14 mouse cellular contexts compared by ENCODE assay signal in the genomic region with DNA sequence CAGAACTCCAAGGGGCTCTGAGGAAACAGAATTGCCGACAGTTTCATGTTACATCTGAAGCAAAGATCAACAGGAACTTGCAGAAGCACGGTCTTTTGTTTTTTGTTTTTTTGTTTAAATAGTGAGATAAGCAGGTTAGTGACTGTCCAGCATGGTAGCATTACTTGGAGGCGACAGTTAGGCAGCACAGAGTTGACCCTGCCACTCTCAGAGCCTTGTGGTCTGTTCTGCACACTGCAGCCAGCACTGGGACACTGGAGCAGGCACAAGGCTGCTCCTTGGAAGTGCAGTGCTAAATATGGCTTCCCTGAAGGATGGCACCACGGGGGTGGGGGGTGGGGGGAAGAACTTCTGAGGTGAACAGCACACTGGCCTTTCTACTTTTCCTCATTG. TPM values are rescaled to one million over a fixed set of nuclear protein-coding genes. Genes with fewer than 3 reads are reported as not detected.
DNase-seq lines count a peak whose midpoint lies in the region; ATAC-seq and TF ChIP-seq lines count a peak whose summit lies in the region.
"Had no signal": no experiment of that assay in that cellular context is flagged by ENCODE, and none has a peak within 500 bp of the region (broad histone marks: within the 10 kb centered on the region; RNA-seq: fewer than 3 reads in every experiment).

No protein-coding gene starts in this region.

- ATAC-seq in kidney, embryonic 14.5 days (ENCODE audit: low FRiP score, low TSS enrichment) = no peak
- no peak for ATAC-seq in lung, postnatal 0 days

- peak overlapping the region; percentile 73; the same call in 1 of the 2 replicates for H3K27ac ChIP-seq in heart, embryonic 10.5 days
- H3K27ac ChIP-seq in heart, adult 2 months = no peak overlapping the region
- 0 out of 2 replicates have a peak overlapping the region, but pooled peaks have one; percentile 2 for H3K27ac ChIP-seq in kidney, embryonic 14.5 days (ENCODE audit: low read depth, low read length)
- H3K27ac ChIP-seq in lung, postnatal 0 days (ENCODE audit: low read length) = no peak overlapping the region
- peak overlapping the region; percentile 96 for H3K27ac ChIP-seq in brown adipose tissue, adult 24 weeks (replicated peaks; ENCODE audit: low read depth, low read length)
- H3K27ac ChIP-seq: limb, embryonic 13.5 days had no signal

- H3K4me3 ChIP-seq in heart, embryonic 10.5 days = no peak overlapping the region
- H3K4me3 ChIP-seq in heart, adult 2 months = no peak overlapping the region
- H3K4me3 ChIP-seq in kidney, embryonic 14.5 days (ENCODE audit: low read length) = no peak overlapping the region
- H3K4me3 ChIP-seq in lung, postnatal 0 days (ENCODE audit: low read depth, low read length) = no peak overlapping the region
- no peak overlapping the region for H3K4me3 ChIP-seq in brown adipose tissue, adult 24 weeks (ENCODE audit: insufficient read depth, low read depth, low read length)
- H3K4me3 ChIP-seq: limb, embryonic 13.5 days had no signal

- no peak for TF ChIP-seq EP300 in heart, adult 2 months (IDR thresholded peaks at IDR 0.05; ENCODE audit: insufficient read depth, low read depth, low read length)
- no peak for TF ChIP-seq EP300 in lung, postnatal 0 days (IDR thresholded peaks at IDR 0.05)

- no peaks in the 10 kb centered on the region for H3K79me2 ChIP-seq in heart, adult 2 months (replicated peaks; ENCODE audit: control insufficient read depth, insufficient read depth, low read length)

- no peak overlapping the region for H3K4me2 ChIP-seq in kidney, embryonic 14.5 days (replicated peaks; ENCODE audit: low read depth, low read length)
- no peak overlapping the region for H3K4me2 ChIP-seq in lung, postnatal 0 days (replicated peaks; ENCODE audit: low read depth, low read length)
- H3K4me2 ChIP-seq: limb, embryonic 13.5 days had no signal

- H3K27me3 ChIP-seq in heart, embryonic 10.5 days (ENCODE audit: insufficient read depth, poor library complexity, severe bottlenecking) = no peaks in the 10 kb centered on the region
- H3K27me3 ChIP-seq in heart, adult 2 months (ENCODE audit: control insufficient read depth, insufficient read depth, low read length) = no peaks in the 10 kb centered on the region
- H3K27me3 ChIP-seq in kidney, embryonic 14.5 days (ENCODE audit: control insufficient read depth, insufficient read depth, low read length) = no peaks in the 10 kb centered on the region
- no peaks in the 10 kb centered on the region for H3K27me3 ChIP-seq in lung, postnatal 0 days (replicated peaks; ENCODE audit: insufficient read depth, low read length)
- H3K27me3 ChIP-seq: limb, embryonic 13.5 days had no signal

- peaks cover 15% of the 10 kb centered on the region; the same call in 1 of the 2 replicates for H3K36me3 ChIP-seq in heart, embryonic 10.5 days
- no peaks in the 10 kb centered on the region for H3K36me3 ChIP-seq in heart, adult 2 months (ENCODE audit: control insufficient read depth, insufficient read depth, low read length)
- peaks cover 18% of the 10 kb centered on the region for H3K36me3 ChIP-seq in kidney, embryonic 14.5 days (ENCODE audit: control insufficient read depth, insufficient read depth, low read length)
- H3K36me3 ChIP-seq in lung, postnatal 0 days (ENCODE audit: insufficient read depth, low read length) = no peaks in the 10 kb centered on the region

- peaks cover 46% of the 10 kb centered on the region for H3K4me1 ChIP-seq in heart, embryonic 10.5 days
- peaks cover 6% of the 10 kb centered on the region for H3K4me1 ChIP-seq in heart, adult 2 months (ENCODE audit: control insufficient read depth, insufficient read depth, low read length)
- H3K4me1 ChIP-seq in kidney, embryonic 14.5 days (ENCODE audit: control insufficient read depth, insufficient read depth, low read length) = peaks cover 24% of the 10 kb centered on the region
- no peaks in the 10 kb centered on the region for H3K4me1 ChIP-seq in lung, postnatal 0 days (ENCODE audit: insufficient read depth, low read depth, low read length)
- H3K4me1 ChIP-seq in brown adipose tissue, adult 24 weeks (ENCODE audit: control insufficient read depth, insufficient read depth, insufficient read length, low read length) = peaks cover 16% of the 10 kb centered on the region

- TF ChIP-seq POLR2A in heart, adult 2 months (IDR thresholded peaks at IDR 0.05; ENCODE audit: insufficient read depth, low read depth, low read length) = no peak

- H3K9ac ChIP-seq in heart, adult 2 months (ENCODE audit: low read depth, low read length) = no peak overlapping the region
- H3K9ac ChIP-seq in kidney, embryonic 14.5 days (ENCODE audit: low read depth, low read length) = no peak overlapping the region
- H3K9ac ChIP-seq in lung, postnatal 0 days (replicated peaks; ENCODE audit: low read depth) = no peak overlapping the region
- H3K9ac ChIP-seq: limb, embryonic 13.5 days had no signal

- DNase-seq in heart, embryonic 10.5 days (ENCODE audit: low spot score) = no peak
- no peak for DNase-seq in heart, adult 2 months
- DNase-seq in kidney, adult 8-10 months = no peak
- no peak for DNase-seq in lung, postnatal 0 days (ENCODE audit: low spot score)
- DNase-seq in lung, postnatal 10 days = no peak
- DNase-seq in thymus, adult 18-20 months = no peak
- DNase-seq: adrenal gland, postnatal 36 days; cerebellum, adult 9-10 months; layer of hippocampus, adult 9-11 months; lung, adult 2 months; thymus, adult 2 months had no signal

- no peaks in the 10 kb centered on the region for H3K9me3 ChIP-seq in heart, embryonic 10.5 days
- no peaks in the 10 kb centered on the region for H3K9me3 ChIP-seq in kidney, embryonic 14.5 days (ENCODE audit: control insufficient read depth, low read length)
- no peaks in the 10 kb centered on the region for H3K9me3 ChIP-seq in lung, postnatal 0 days (ENCODE audit: low read length)
- H3K9me3 ChIP-seq: limb, embryonic 13.5 days had no signal

- intact Hi-C loops in heart, adult 2 months (cut with DNase I) = no loop called here

- TF ChIP-seq CTCF in heart, adult 2 months (IDR thresholded peaks at IDR 0.05) = no peak
- peak; percentile 32 for TF ChIP-seq CTCF in lung, postnatal 0 days (IDR thresholded peaks at IDR 0.05)

- 30% methylated on average over 4 of the region's 4 CpGs for WGBS in heart, embryonic 10.5 days
- 40% methylated on average over 4 of the region's 4 CpGs for WGBS in heart, adult 2 months
- 24% methylated on average over 4 of the region's 4 CpGs for WGBS in kidney, embryonic 14.5 days
- WGBS in lung, postnatal 0 days = 19% methylated on average over 4 of the region's 4 CpGs

RNA-seq across cellular contexts. Expression of a gene that starts 7.3 kb away (rescaled TPM):
- polyA plus RNA-seq in heart, embryonic 10.5 days (2016; fragmentation: Nextera tagmentation; extraction: Ambion mirVana) = 5.2 and 10.4 TPM in 2 replicates
- total RNA-seq in heart, adult 2 months (2021) = 10 to 100 TPM; 19.3 to 23.3 TPM
- polyA plus RNA-seq in heart, adult 2 months (2012; rRNA removed) = 15.7 and 19.8 TPM in 2 replicates
- 22.5 and 24.3 TPM in 2 replicates for polyA plus RNA-seq in kidney, embryonic 14.5 days (2014; fragmentation: Nextera tagmentation; extraction: Ambion mirVana)
- 15.6 and 17.5 TPM in 2 replicates for polyA plus RNA-seq in lung, postnatal 0 days (2015; fragmentation: Nextera tagmentation; extraction: Ambion mirVana)
- polyA plus RNA-seq in brown adipose tissue, adult 24 weeks (2012; ENCODE audit: insufficient read depth, insufficient read length, missing spikeins) = 90.6 and 103 TPM in 2 replicates

Comparison
In these comparisons a context has a peak if more than half of its experiments do, and no peak if none do; other contexts are left out.
1. H3K27ac ChIP-seq: peak in heart, embryonic 10.5 days (single experiment), kidney, embryonic 14.5 days (single experiment) and brown adipose tissue, adult 24 weeks (single experiment); none in heart, adult 2 months (single experiment) and lung, postnatal 0 days (single experiment).